ENCODE assay signal across 24 mouse cellular contexts in genomic region chr16:55378701-55379100, GRCm38 (mm10).
DNase-seq lines count a peak whose midpoint lies in the region; ATAC-seq and TF ChIP-seq lines count a peak whose summit lies in the region.
"Had no signal": no experiment of that assay in that cellular context is flagged by ENCODE, and none has a peak within 500 bp of the region (broad histone marks: within the 10 kb centered on the region; RNA-seq: fewer than 3 reads in every experiment).

No protein-coding gene starts in this region.

- peak overlapping the region; percentile 3; the same call in 1 of the 2 replicates for H3K27ac ChIP-seq in lung, embryonic 14.5 days (ENCODE audit: low read depth)
- H3K27ac ChIP-seq in lung, postnatal 0 days (ENCODE audit: low read length) = no peak overlapping the region
- no peak overlapping the region for H3K27ac ChIP-seq in stomach, embryonic 15.5 days
- H3K27ac ChIP-seq in heart, embryonic 12.5 days (ENCODE audit: poor library complexity, severe bottlenecking) = no peak overlapping the region; the same call in 1 of the 2 replicates
- H3K27ac ChIP-seq in neural tube, embryonic 15.5 days (replicated peaks) = no peak overlapping the region
- H3K27ac ChIP-seq in forebrain, embryonic 13.5 days = no peak overlapping the region
- H3K27ac ChIP-seq: embryonic facial prominence, embryonic 13.5 days; hindbrain, embryonic 14.5 days; kidney, postnatal 0 days; limb, embryonic 13.5 days; liver, embryonic 12.5 days; macrophage had no signal

- peak; percentile 50 for DNase-seq in lung, embryonic 14.5 days
- no peak for DNase-seq in lung, postnatal 14 days
- no peak for DNase-seq in Patski (ENCODE audit: low read depth, low spot score)
- peak; percentile 55 for DNase-seq in lung, postnatal 0 days (ENCODE audit: low spot score)
- DNase-seq: adrenal gland, postnatal 36 days; cerebellum, postnatal 10 days; heart, postnatal 4 days; kidney, adult 2 months; right cerebral cortex, postnatal 14 days; thymus, postnatal 14 days had no signal

- no peaks in the 10 kb centered on the region for H3K4me1 ChIP-seq in lung, embryonic 14.5 days (ENCODE audit: insufficient read depth)
- H3K4me1 ChIP-seq in lung, postnatal 0 days (ENCODE audit: insufficient read depth, low read depth, low read length) = no peaks in the 10 kb centered on the region
- no peaks in the 10 kb centered on the region for H3K4me1 ChIP-seq in stomach, embryonic 15.5 days
- H3K4me1 ChIP-seq in heart, embryonic 12.5 days (replicated peaks) = peaks cover 5% of the 10 kb centered on the region
- no peaks in the 10 kb centered on the region for H3K4me1 ChIP-seq in neural tube, embryonic 15.5 days
- H3K4me1 ChIP-seq in forebrain, embryonic 13.5 days = no peaks in the 10 kb centered on the region
- H3K4me1 ChIP-seq: embryonic facial prominence, embryonic 13.5 days; limb, embryonic 13.5 days; liver, embryonic 12.5 days had no signal

- TF ChIP-seq CTCF in lung, embryonic 14.5 days (IDR thresholded peaks at IDR 0.05; ENCODE audit: low read depth) = no peak
- TF ChIP-seq CTCF in Patski (IDR thresholded peaks at IDR 0.05) = no peak
- TF ChIP-seq CTCF in lung, postnatal 0 days (IDR thresholded peaks at IDR 0.05) = no peak

- H3K9ac ChIP-seq in lung, embryonic 14.5 days = no peak overlapping the region
- H3K9ac ChIP-seq in lung, postnatal 0 days (replicated peaks; ENCODE audit: low read depth) = no peak overlapping the region
- H3K9ac ChIP-seq in stomach, embryonic 15.5 days = no peak overlapping the region
- no peak overlapping the region for H3K9ac ChIP-seq in heart, embryonic 12.5 days
- no peak overlapping the region for H3K9ac ChIP-seq in neural tube, embryonic 15.5 days (replicated peaks)
- H3K9ac ChIP-seq in forebrain, embryonic 13.5 days = no peak overlapping the region
- H3K9ac ChIP-seq: embryonic facial prominence, embryonic 13.5 days; hindbrain, embryonic 14.5 days; limb, embryonic 13.5 days; liver, embryonic 12.5 days had no signal

- no peaks in the 10 kb centered on the region for H3K9me3 ChIP-seq in lung, embryonic 14.5 days (ENCODE audit: low read depth, low read length)
- H3K9me3 ChIP-seq in lung, postnatal 0 days (ENCODE audit: low read length) = no peaks in the 10 kb centered on the region
- no peaks in the 10 kb centered on the region for H3K9me3 ChIP-seq in stomach, embryonic 15.5 days
- H3K9me3 ChIP-seq in heart, embryonic 12.5 days (replicated peaks) = no peaks in the 10 kb centered on the region
- H3K9me3 ChIP-seq in neural tube, embryonic 15.5 days (replicated peaks) = no peaks in the 10 kb centered on the region
- H3K9me3 ChIP-seq in forebrain, embryonic 13.5 days (replicated peaks) = no peaks in the 10 kb centered on the region
- H3K9me3 ChIP-seq: embryonic facial prominence, embryonic 13.5 days; limb, embryonic 13.5 days; liver, embryonic 12.5 days had no signal

- no peak overlapping the region for H3K4me2 ChIP-seq in lung, embryonic 14.5 days
- no peak overlapping the region for H3K4me2 ChIP-seq in lung, postnatal 0 days (replicated peaks; ENCODE audit: low read depth, low read length)
- H3K4me2 ChIP-seq in stomach, embryonic 15.5 days = no peak overlapping the region
- no peak overlapping the region for H3K4me2 ChIP-seq in heart, embryonic 12.5 days
- H3K4me2 ChIP-seq in neural tube, embryonic 15.5 days = no peak overlapping the region
- H3K4me2 ChIP-seq in forebrain, embryonic 13.5 days = no peak overlapping the region
- H3K4me2 ChIP-seq: embryonic facial prominence, embryonic 13.5 days; hindbrain, embryonic 14.5 days; limb, embryonic 13.5 days; liver, embryonic 12.5 days; midbrain, embryonic 11.5 days had no signal

- no peaks in the 10 kb centered on the region for H3K27me3 ChIP-seq in lung, embryonic 14.5 days (ENCODE audit: insufficient read depth, low read length)
- H3K27me3 ChIP-seq in Patski = no peaks in the 10 kb centered on the region
- H3K27me3 ChIP-seq in lung, postnatal 0 days (replicated peaks; ENCODE audit: insufficient read depth, low read length) = no peaks in the 10 kb centered on the region
- no peaks in the 10 kb centered on the region for H3K27me3 ChIP-seq in stomach, embryonic 15.5 days (replicated peaks)
- H3K27me3 ChIP-seq in heart, embryonic 12.5 days (replicated peaks) = no peaks in the 10 kb centered on the region
- H3K27me3 ChIP-seq in neural tube, embryonic 15.5 days (replicated peaks) = no peaks in the 10 kb centered on the region
- no peaks in the 10 kb centered on the region for H3K27me3 ChIP-seq in forebrain, embryonic 13.5 days
- H3K27me3 ChIP-seq: embryonic facial prominence, embryonic 13.5 days; limb, embryonic 13.5 days; liver, embryonic 12.5 days had no signal

- ATAC-seq in lung, embryonic 14.5 days (ENCODE audit: insufficient read depth) = peak; percentile 98
- ATAC-seq in Patski = peak; percentile 21
- peak; percentile 95 for ATAC-seq in lung, postnatal 0 days
- peak; percentile 73; the same call in 1 of the 2 replicates for ATAC-seq in stomach, embryonic 15.5 days (ENCODE audit: insufficient read depth, low FRiP score, low read depth)
- ATAC-seq in heart, embryonic 12.5 days (ENCODE audit: insufficient number of reproducible peaks, low FRiP score) = no peak
- ATAC-seq in neural tube, embryonic 15.5 days (ENCODE audit: low FRiP score) = no peak
- ATAC-seq in forebrain, embryonic 13.5 days = no peak
- ATAC-seq: forebrain, embryonic 14.5 days; inflammation-experienced regulatory T-cells, adult 6 months; liver, embryonic 12.5 days had no signal

- H3K36me3 ChIP-seq in lung, embryonic 14.5 days (ENCODE audit: insufficient read depth) = no peaks in the 10 kb centered on the region
- H3K36me3 ChIP-seq in lung, postnatal 0 days (ENCODE audit: insufficient read depth, low read length) = no peaks in the 10 kb centered on the region
- H3K36me3 ChIP-seq in stomach, embryonic 15.5 days = no peaks in the 10 kb centered on the region
- H3K36me3 ChIP-seq in heart, embryonic 12.5 days = no peaks in the 10 kb centered on the region
- no peaks in the 10 kb centered on the region for H3K36me3 ChIP-seq in neural tube, embryonic 15.5 days
- H3K36me3 ChIP-seq in forebrain, embryonic 13.5 days (ENCODE audit: poor library complexity, severe bottlenecking) = no peaks in the 10 kb centered on the region
- H3K36me3 ChIP-seq: embryonic facial prominence, embryonic 13.5 days; limb, embryonic 13.5 days; liver, embryonic 12.5 days had no signal

- 53% methylated on average over 3 of the region's 3 CpGs for WGBS in lung, embryonic 14.5 days
- 65% methylated on average over 3 of the region's 3 CpGs for WGBS in lung, postnatal 0 days
- WGBS in stomach, embryonic 15.5 days = 56% methylated on average over 3 of the region's 3 CpGs
- 62% methylated on average over 3 of the region's 3 CpGs for WGBS in heart, embryonic 12.5 days
- 87% methylated on average over 3 of the region's 3 CpGs for WGBS in neural tube, embryonic 15.5 days
- 87% methylated on average over 3 of the region's 3 CpGs for WGBS in forebrain, embryonic 13.5 days

- TF ChIP-seq EP300 in lung, postnatal 0 days (IDR thresholded peaks at IDR 0.05) = peak; percentile 97

- no peak overlapping the region for H3K4me3 ChIP-seq in lung, embryonic 14.5 days (ENCODE audit: low read depth, low read length)
- no peak overlapping the region for H3K4me3 ChIP-seq in lung, postnatal 0 days (ENCODE audit: low read depth, low read length)
- no peak overlapping the region for H3K4me3 ChIP-seq in stomach, embryonic 15.5 days (replicated peaks)
- H3K4me3 ChIP-seq in heart, embryonic 12.5 days = no peak overlapping the region
- no peak overlapping the region for H3K4me3 ChIP-seq in neural tube, embryonic 15.5 days (replicated peaks)
- no peak overlapping the region for H3K4me3 ChIP-seq in forebrain, embryonic 13.5 days
- H3K4me3 ChIP-seq: embryonic facial prominence, embryonic 13.5 days; erythroblast, embryonic 14.5 days; limb, embryonic 13.5 days; liver, embryonic 12.5 days had no signal

- CTCF ChIA-PET in Patski (lab: Charles Lee) = no interaction called here

- POLR2A ChIA-PET in Patski (lab: Charles Lee) = interaction anchor here (0.7 kb wide), 1 partner anchor 32 kb away, joined by 4 read pairs; no protein-coding TSS in a partner anchor

- in situ Hi-C loops in Patski (cut with MboI; ENCODE audit: low pct_unique_long_range_greater_than_20kb) = no loop called here

Comparison
In these comparisons a context has a peak if more than half of its experiments do, and no peak if none do; other contexts are left out.
1. DNase-seq: peak in lung, embryonic 14.5 days (single experiment) and lung, postnatal 0 days (single experiment); none in lung, postnatal 14 days (single experiment) and Patski (single experiment).
2. ATAC-seq: peak in lung, embryonic 14.5 days (single experiment), Patski (single experiment), lung, postnatal 0 days (single experiment) and stomach, embryonic 15.5 days (single experiment); none in heart, embryonic 12.5 days (single experiment), neural tube, embryonic 15.5 days (single experiment) and forebrain, embryonic 13.5 days (single experiment).